Mouse (Mus musculus): ENCODE measurements around the gene Susd2. TPM values are rescaled to one million over a fixed set of nuclear protein-coding genes. Genes with fewer than 3 reads are reported as not detected.

Gene Susd2
- 33.7 and 38.7 TPM in 2 replicates for polyA plus RNA-seq (2015; fragmentation: Nextera tagmentation; extraction: Ambion mirVana)

DNA sequence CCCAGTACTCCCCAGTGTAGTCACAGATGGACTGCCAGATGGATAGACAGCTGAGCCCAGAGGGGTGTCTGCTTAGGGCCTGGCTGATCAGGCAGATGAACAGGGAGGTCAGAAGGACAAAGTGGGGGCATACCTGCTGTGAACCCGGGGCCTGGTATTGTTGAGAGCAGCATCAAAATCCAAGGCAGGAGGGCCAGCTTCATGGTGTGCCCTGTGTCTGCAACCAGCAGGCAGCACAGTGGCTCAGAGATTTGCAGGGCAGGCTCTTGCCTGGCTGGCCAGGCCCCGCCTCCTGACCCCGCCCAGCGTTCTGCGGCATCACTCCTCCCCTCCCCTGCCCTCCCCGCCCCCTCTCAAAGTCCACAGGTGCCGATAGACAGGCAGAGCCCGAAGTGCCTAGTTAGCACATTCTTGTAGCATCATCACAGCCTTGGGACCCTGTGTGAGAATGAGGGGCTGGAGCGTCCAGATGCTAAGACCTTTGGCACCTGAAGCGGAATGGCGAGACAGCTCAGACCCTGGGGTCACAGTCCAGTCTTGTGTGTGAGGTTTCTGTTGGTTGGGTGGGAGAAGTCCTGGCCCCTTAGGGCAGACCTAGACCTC is at the start of gene Susd2:
Gene Susd2, minus strand, starts transcription at position 268 of the 603 bp plus-strand sequence.
- TF ChIP-seq CTCF (IDR thresholded peaks at IDR 0.05; ENCODE audit: low read depth) = no peak
- Histone ChIP-seq H3K36me3 (ENCODE audit: insufficient read depth, low read length) (peaks cover 11% of the 10 kb centered on the region; the same call in 1 of the 2 replicates), H3K4me2 (ENCODE audit: low read length) (peak within 1 kb of the TSS; percentile 30), H3K4me3 (replicated peaks; ENCODE audit: low read depth, low read length) (no peak within 1 kb of the TSS), H3K4me1 (replicated peaks; ENCODE audit: insufficient read depth, low read length) (no peaks in the 10 kb centered on the region; the same call in none of the 2 replicates), H3K27ac (peak within 1 kb of the TSS; percentile 62), H3K9ac (ENCODE audit: low read depth, low read length) (peak within 1 kb of the TSS; percentile 23; the same call in 1 of the 2 replicates), H3K27me3 (ENCODE audit: insufficient read depth, low read length) (no peaks in the 10 kb centered on the region), H3K9me3 (replicated peaks; ENCODE audit: low read length) (no peaks in the 10 kb centered on the region)
- DNase-seq (ENCODE audit: low spot score) = peak; percentile 67
- WGBS = 9% methylated on average over 11 of the region's 11 CpGs
- ATAC-seq (replicated peaks; ENCODE audit: low FRiP score, low read depth) = peak; percentile 92

DNA sequence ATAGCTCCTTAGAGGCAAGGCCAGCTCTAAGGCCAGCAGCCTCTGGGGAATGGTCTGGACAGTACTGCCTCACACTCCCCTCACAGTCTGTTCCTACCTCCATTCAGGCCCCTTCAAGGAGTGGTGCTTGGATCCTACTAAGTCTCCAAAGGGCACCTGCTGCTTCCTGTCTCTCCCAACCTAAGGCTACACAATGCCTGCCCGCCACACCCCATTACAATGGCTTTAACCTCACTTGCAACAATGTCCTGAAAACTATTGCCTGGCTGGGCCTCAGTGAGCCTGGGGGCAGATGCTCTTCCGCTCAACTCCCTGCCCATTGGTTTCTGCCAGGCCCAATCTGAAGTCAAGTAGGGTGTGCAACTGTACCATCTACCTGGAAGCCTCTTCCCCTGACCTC is 44.8 kb upstream of the Susd2 start:
- H3K4me3 ChIP-seq (replicated peaks; ENCODE audit: low read depth, low read length) = no peak overlapping the region
- H3K27ac ChIP-seq = no peak overlapping the region
- ATAC-seq (replicated peaks; ENCODE audit: low FRiP score, low read depth) (no peak), DNase-seq (ENCODE audit: low spot score) (no peak)
- no peaks in the 10 kb centered on the region for H3K27me3 ChIP-seq (ENCODE audit: insufficient read depth, low read length)
- H3K4me2 ChIP-seq (ENCODE audit: low read length) = no peak overlapping the region
- no peak overlapping the region for H3K9ac ChIP-seq (ENCODE audit: low read depth, low read length)
- peaks cover 25% of the 10 kb centered on the region for H3K36me3 ChIP-seq (ENCODE audit: insufficient read depth, low read length)
- H3K9me3 ChIP-seq (replicated peaks; ENCODE audit: low read length) = no peaks in the 10 kb centered on the region
- no peaks in the 10 kb centered on the region for H3K4me1 ChIP-seq (replicated peaks; ENCODE audit: insufficient read depth, low read length)
- no peak for TF ChIP-seq CTCF (IDR thresholded peaks at IDR 0.05; ENCODE audit: low read depth)
- WGBS = 94% methylated on average over 2 of the region's 2 CpGs

DNA sequence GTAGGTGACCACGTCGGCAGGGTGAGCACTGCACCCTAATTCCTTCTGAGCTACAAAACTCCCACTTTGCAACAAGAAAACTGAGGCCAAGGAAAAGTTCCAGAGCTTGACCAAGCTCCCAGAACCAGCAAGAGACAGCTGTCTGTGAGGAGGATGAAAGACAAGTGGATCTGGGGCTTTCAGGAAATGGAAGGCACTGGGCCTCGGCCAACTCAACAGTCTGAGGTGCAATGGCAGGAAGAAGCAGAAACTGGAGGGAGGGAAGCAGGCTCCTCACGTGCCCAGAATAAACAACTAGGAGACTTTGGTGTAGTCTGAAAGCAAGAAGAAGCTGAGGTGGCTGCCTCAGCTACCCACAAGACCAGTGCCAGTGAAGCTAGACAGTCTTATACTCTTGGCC is 42.9 kb upstream of the Susd2 start:
- Histone ChIP-seq H3K36me3 (ENCODE audit: insufficient read depth, low read length) (peaks cover 32% of the 10 kb centered on the region), H3K4me3 (replicated peaks; ENCODE audit: low read depth, low read length) (no peak overlapping the region), H3K27ac (no peak overlapping the region), H3K9ac (ENCODE audit: low read depth, low read length) (no peak overlapping the region), H3K9me3 (replicated peaks; ENCODE audit: low read length) (no peaks in the 10 kb centered on the region), H3K27me3 (ENCODE audit: insufficient read depth, low read length) (no peaks in the 10 kb centered on the region), H3K4me2 (ENCODE audit: low read length) (no peak overlapping the region), H3K4me1 (replicated peaks; ENCODE audit: insufficient read depth, low read length) (no peaks in the 10 kb centered on the region)
- no peak for DNase-seq (ENCODE audit: low spot score)
- WGBS = 83% methylated on average over 4 of the region's 4 CpGs
- TF ChIP-seq CTCF (IDR thresholded peaks at IDR 0.05; ENCODE audit: low read depth) = no peak
- no peak for ATAC-seq (replicated peaks; ENCODE audit: low FRiP score, low read depth)

DNA sequence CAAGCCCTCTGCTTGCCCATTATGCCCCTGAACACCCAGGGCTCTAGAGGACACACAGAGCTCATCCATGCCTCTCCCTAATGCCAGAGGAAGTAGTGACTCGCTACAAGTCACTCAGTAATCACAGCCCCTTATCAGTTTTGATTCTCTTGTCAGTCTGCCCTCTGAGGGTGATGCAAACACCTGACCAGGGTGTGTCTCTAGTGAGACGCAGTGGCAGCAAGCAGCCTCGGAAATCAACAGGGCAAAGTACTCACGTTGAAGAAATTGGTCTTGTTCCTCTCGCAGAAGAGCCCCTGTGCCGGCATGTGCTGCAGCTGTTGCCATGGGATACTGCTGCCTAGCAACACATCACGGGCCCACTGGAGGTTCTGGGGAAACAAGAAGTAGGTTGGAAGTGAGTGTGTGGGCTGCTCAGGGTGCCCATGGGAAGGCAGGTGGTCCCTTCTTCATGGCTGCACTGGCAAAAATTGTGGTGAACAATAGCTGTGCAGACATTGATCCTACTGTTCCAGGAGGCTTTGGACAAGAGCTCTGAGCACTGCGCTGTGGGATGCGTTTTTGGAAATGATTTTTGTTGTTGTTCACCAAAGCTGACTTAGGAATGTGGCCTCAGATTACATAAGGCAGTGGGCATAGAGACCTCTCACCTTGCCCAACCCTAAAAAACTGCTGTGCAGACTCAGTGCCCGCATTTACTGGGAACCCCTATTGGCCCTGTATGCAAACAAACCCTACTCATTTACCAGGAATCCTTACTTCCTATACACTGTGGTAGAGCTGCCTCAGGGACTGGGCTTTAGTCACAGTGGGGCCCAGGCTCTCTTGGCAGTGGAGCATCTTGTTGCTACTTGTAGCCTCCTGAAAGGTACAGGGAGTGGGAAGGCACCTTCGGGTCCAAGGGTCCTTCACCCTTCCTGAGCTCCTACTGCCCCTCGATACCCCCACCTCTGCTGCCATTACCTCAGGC is 40.5 kb upstream of the Susd2 start:
- no peaks in the 10 kb centered on the region for H3K27me3 ChIP-seq (ENCODE audit: insufficient read depth, low read length)
- H3K9me3 ChIP-seq (replicated peaks; ENCODE audit: low read length) = no peaks in the 10 kb centered on the region
- TF ChIP-seq CTCF (IDR thresholded peaks at IDR 0.05; ENCODE audit: low read depth) = no peak
- no peak overlapping the region for H3K9ac ChIP-seq (ENCODE audit: low read depth, low read length)
- peaks cover 32% of the 10 kb centered on the region for H3K36me3 ChIP-seq (ENCODE audit: insufficient read depth, low read length)
- ATAC-seq (replicated peaks; ENCODE audit: low FRiP score, low read depth) (peak; percentile 45; the same call in 1 of the 2 replicates), DNase-seq (ENCODE audit: low spot score) (peak; percentile 24)
- no peak overlapping the region for H3K27ac ChIP-seq
- 58% methylated on average over 12 of the region's 12 CpGs for WGBS
- no peaks in the 10 kb centered on the region for H3K4me1 ChIP-seq (replicated peaks; ENCODE audit: insufficient read depth, low read length)
- no peak overlapping the region for H3K4me2 ChIP-seq (ENCODE audit: low read length)
- H3K4me3 ChIP-seq (replicated peaks; ENCODE audit: low read depth, low read length) = no peak overlapping the region

DNA sequence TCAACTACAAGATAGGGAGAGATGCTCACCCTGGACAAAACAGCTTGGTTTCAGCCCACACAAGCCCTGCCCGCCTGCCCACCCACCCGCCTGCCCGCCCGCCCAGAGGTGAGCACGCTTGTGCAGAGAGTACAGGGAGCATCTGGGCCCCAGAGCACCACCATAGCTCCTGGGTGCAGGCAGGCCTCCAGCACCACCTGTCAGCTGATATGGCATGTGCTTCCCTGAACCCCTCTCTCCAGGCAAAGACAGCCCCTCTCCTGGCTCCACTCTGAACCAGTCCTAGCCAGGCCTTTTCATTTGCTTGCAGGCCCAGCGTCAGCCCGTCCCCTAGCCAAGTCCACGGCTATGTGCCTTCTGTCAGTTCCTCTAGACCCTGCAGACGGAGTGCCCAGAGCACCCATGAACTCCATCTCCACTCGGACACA is 36.8 kb upstream of the Susd2 start:
- Histone ChIP-seq H3K36me3 (ENCODE audit: insufficient read depth, low read length) (peaks cover 28% of the 10 kb centered on the region), H3K27ac (no peak overlapping the region), H3K4me2 (ENCODE audit: low read length) (no peak overlapping the region), H3K4me3 (replicated peaks; ENCODE audit: low read depth, low read length) (no peak overlapping the region), H3K4me1 (replicated peaks; ENCODE audit: insufficient read depth, low read length) (peaks cover 13% of the 10 kb centered on the region; the same call in 1 of the 2 replicates), H3K9ac (ENCODE audit: low read depth, low read length) (no peak overlapping the region), H3K9me3 (replicated peaks; ENCODE audit: low read length) (no peaks in the 10 kb centered on the region), H3K27me3 (ENCODE audit: insufficient read depth, low read length) (no peaks in the 10 kb centered on the region)
- TF ChIP-seq CTCF (IDR thresholded peaks at IDR 0.05; ENCODE audit: low read depth) = no peak
- no peak for DNase-seq (ENCODE audit: low spot score)
- no peak for ATAC-seq (replicated peaks; ENCODE audit: low FRiP score, low read depth)
- WGBS = 92% methylated on average over 10 of the region's 10 CpGs

DNA sequence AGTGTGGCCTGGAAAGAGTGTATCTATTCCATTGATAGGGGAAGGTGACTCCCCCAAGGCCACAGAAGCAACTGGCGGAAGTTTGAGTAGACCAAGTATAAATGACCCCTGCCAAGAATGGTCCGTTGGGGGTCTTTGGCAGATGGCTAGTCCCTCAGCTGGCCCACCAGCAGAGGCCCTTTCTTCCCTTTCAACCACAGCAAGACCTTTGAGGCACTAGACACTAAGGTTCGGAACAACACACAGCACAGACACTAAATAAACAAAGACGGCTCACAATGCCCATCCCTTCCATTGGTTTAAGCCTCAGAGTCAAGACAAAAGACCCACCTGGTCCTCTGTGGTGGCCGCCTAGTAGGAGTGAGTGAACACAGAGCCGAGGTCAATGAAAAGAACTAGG is 35.4 kb upstream of the Susd2 start:
- WGBS = 95% methylated on average over 6 of the region's 6 CpGs
- Histone ChIP-seq H3K27ac (no peak overlapping the region), H3K4me2 (ENCODE audit: low read length) (no peak overlapping the region), H3K4me3 (replicated peaks; ENCODE audit: low read depth, low read length) (no peak overlapping the region), H3K4me1 (replicated peaks; ENCODE audit: insufficient read depth, low read length) (peaks cover 13% of the 10 kb centered on the region; the same call in 1 of the 2 replicates), H3K27me3 (ENCODE audit: insufficient read depth, low read length) (no peaks in the 10 kb centered on the region), H3K36me3 (ENCODE audit: insufficient read depth, low read length) (peaks cover 22% of the 10 kb centered on the region), H3K9ac (ENCODE audit: low read depth, low read length) (no peak overlapping the region), H3K9me3 (replicated peaks; ENCODE audit: low read length) (no peaks in the 10 kb centered on the region)
- DNase-seq (ENCODE audit: low spot score) (no peak), ATAC-seq (replicated peaks; ENCODE audit: low FRiP score, low read depth) (no peak)
- no peak for TF ChIP-seq CTCF (IDR thresholded peaks at IDR 0.05; ENCODE audit: low read depth)
